Mouse (Mus musculus): Measurements from ENCODE around the gene Opcml.

Gene Opcml

GRCm38 (mm10) chr9:28737955-28738354 lies 947.4 kb downstream of the Opcml start:
- DNase-seq (ENCODE audit: low read depth, low spot score): no peak

- DNase-seq (ENCODE audit: low read depth, low spot score): no peak
These were observed 947.9 kb downstream of the Opcml start for GRCm38 (mm10) chr9:28738451-28738860.

- no peak for DNase-seq (ENCODE audit: low read depth, low spot score)
These were observed 954.2 kb downstream of the Opcml start for GRCm38 (mm10) chr9:28744771-28745170.

DNA sequence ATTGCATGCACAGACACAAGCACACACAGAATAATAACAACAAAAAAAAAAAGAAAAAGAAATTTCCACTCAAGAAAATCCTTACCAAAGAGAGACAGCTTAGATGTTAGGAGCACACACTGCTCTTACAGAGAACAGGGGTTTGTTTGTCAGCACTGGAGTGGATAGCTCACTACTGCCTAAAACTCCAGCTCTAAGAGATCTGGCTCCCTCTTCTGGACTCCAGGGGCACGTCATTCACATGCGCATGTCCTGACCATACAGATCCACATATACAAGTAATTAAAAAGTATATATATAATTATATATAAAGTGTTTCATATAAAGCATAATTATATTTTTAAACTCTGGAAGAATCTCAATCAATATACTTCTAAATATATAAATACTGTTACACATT lies 958.3 kb downstream of the Opcml start:
- peak; percentile 50 for DNase-seq (ENCODE audit: low read depth, low spot score)

- DNase-seq (ENCODE audit: low read depth, low spot score): no peak
These were observed 962.3 kb downstream of the Opcml start for GRCm38 (mm10) chr9:28752908-28753307.

DNA sequence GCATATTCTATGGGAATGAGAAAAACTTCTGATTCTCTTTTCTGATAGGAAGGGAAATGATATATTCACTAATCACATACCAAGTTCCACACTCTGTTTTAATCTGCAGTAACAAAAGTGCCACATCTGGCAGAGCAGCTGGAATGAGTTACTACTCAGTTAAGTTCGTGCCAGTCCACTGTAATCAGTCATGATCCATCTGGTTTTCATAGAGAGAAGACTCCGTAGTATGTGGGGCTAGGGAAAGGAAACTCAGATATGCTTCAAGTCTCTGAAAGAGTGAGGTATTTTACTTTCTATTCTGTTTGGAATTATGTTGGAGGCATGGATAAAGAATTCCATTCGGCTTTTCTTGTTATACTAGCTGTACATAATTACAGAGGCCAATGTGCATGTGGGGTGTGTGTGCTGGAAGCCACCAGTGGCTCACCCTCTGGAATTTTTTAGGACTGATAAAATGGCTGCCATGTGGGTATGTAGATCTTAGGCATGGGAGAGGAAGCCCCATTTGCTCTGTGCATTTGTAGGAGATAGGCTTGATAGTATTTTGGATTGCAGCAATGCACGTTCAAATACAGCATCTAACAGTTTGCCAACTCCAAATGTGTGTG lies 966.4 kb downstream of the Opcml start:
- no peak for DNase-seq (ENCODE audit: low read depth, low spot score)

GRCm38 (mm10) chr9:28761460-28761859 lies 970.9 kb downstream of the Opcml start:
- no peak for DNase-seq (ENCODE audit: low read depth, low spot score)

- DNase-seq (ENCODE audit: low read depth, low spot score): no peak
These were observed 973.6 kb downstream of the Opcml start for GRCm38 (mm10) chr9:28764149-28764548.

DNA sequence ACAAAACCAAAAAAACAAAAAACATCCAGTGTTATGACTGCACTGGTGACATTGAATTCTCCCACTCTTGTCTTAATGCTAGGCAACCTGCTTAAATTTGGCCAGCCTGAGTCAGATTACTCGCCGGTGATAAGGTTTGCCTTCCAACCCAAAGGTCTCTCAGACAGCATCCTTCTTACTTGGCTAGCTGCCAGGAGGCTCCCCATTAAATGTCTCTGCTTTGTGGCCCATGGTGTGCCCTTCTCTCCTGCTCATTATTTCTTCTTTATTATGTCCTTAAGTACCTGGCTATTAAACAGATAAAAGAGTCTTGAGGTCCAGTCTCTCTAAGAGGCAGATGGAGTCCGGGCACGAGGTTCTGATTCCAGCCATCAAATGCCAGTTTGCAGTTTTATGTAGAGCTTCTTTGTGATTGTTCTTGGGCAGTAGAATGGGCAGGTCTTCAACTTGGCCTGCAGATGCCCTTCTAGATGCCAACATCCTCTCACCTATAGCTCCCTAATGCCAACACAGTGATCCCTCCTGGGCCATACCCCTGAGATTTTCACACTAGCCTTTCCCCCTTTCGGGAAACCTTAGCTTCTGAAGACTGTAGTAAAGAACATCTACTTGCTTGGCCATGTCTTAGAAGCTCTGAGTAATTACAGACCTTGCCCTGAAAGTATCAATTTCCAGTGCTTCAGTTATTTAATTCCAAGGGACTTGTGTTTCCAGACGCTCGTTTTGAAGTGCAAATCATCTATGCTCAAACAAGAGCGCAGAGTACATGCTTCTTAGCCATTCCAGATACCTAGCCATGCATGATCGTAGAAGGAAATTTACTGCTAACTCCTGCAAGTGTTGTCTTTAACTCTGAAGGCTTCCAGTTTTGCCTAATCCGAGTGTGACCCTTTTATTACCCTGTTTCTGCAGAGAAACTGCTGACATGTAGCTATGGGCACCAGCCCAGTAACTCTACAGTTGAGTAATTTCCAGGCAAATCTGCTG lies 986.2 kb downstream of the Opcml start:
- no peak for DNase-seq (ENCODE audit: low read depth, low spot score)

DNA sequence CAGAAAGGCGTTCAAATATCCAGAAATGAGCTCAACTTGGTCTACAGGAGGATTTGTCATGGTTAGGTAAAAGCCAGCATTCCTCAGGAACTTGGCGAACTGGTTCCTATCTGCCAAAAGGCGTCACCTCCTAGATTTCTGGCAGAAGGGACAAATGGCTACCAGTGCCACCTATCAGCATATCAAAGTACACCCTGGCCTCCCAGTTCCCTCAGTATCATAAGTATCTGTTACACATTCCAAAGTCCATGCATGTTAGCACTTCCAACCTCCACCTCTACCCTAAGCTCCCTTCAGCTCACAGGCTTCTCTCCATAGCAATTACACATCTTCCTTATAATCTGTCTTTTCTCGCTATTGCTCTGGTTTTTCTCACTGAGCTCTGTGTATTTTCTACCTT lies 993.3 kb downstream of the Opcml start:
- no peak for DNase-seq (ENCODE audit: low read depth, low spot score)

DNA sequence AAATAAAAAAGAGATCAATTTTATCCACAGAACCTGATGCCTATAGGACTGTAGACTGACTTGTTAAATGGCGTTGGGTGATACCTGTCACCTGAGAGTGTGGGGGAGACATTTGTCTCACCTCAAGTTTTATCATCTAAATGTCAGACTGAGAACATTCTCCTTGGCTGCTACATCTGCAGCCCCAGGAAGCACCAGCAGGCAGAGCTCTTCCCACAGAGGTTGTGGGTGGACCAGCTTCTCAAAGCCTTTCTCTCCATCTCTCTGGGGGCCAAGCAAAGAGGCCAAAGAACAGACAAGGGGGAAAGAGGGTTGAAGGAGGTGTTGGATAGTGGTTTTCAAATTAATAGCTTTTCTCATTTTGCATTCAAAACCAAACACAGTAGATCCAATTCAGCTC lies 998.9 kb downstream of the Opcml start:
- no peak for DNase-seq (ENCODE audit: low read depth, low spot score)

DNA sequence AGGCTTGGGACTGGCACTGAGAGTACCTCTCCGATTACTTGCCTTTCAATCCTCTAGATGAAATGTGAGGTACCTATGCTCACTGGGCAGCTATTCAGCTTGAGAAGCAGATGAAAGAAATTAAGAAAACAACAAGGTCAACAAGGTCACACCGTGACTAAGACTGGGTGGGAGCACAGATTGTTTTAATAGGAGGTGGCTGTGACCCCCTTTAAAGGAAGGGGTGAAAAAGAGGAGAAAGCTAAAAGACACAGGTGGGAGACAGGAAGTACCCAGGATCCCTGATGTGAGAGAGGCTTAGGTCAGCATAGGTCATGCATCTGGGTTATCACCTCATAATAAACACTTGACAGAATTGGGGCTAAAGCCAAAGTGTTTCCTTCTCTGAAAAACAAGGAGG lies 1009.5 kb downstream of the Opcml start:
- DNase-seq (ENCODE audit: low read depth, low spot score): peak; percentile 15

GRCm38 (mm10) chr9:28806666-28807065 lies 1016.1 kb downstream of the Opcml start:
- no peak for DNase-seq (ENCODE audit: low read depth, low spot score)

GRCm38 (mm10) chr9:28822060-28822459 lies 1031.5 kb downstream of the Opcml start:
- DNase-seq (ENCODE audit: low read depth, low spot score): no peak

- DNase-seq (ENCODE audit: low read depth, low spot score): no peak
These were observed 1031.9 kb downstream of the Opcml start for GRCm38 (mm10) chr9:28822466-28822865.

GRCm38 (mm10) chr9:28825821-28826220 lies 1035.2 kb downstream of the Opcml start:
- DNase-seq (ENCODE audit: low read depth, low spot score): no peak

DNA sequence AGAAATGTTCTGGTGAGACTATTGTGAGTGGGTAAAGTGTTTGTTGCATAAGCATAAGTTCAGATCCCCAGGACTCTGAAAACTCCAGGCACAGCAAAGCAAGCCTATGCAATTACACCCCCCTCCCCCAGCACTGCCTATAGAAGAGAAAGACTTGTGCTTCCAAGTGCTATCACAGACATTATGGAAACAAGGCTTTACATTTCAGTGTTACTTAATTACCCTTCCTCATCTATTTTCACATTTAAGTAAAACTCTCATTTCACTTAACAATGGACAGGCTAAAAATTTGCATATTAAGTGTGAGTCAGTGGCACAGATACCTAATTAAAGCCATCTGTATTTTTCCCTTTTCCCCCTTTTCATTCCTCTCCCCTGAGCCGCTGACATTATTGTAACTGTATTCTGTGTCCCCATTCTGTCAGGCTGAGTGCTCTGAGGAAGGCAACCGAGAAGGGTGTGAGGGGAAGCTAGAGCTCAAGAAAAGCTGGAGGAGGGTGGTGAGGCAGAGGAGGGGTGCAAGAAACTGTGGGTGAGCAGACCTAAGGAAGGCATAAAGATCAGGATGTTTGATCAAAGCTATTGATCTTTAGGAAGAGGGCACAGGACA lies 1055.5 kb downstream of the Opcml start:
- no peak for DNase-seq (ENCODE audit: low read depth, low spot score)

DNA sequence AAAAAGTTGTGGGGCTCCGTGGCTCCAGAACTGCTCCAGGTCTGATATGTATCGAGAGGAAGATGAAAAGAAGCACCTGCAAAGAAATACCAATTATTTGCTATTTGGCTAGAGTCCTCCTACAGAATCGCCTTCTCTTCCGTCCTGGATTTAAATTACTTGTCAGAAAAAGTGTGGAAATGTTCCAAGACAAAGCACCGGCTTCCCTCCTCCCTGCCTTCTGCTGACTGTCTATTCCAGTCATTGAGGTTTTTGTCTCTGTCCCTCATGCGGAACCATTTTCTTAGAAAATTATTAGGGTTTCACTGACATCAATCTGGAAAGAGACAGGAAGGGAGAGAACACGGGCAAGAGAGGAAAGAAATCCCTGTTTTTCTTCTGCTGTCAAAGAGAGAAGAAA lies 1065.3 kb downstream of the Opcml start:
- DNase-seq (ENCODE audit: low read depth, low spot score): no peak

DNA sequence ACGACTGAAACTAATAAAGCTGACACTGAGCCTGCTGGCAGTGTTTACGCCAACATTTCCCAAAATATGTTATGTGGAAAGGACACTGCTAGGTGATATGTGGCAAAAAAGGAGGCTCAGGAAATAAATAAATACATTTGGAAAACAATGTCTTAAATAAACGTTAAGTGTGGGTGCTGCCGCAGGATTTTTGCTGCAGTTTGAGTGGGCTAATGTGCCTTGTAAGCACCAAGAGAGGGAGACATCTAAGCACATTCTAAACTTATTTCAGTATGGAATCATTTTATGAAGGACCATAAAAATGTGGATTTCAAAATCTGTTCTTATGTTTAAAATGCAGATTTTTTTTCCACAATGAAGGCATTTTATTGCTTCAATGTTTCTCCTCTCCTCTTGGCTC lies 1071.4 kb downstream of the Opcml start:
- DNase-seq (ENCODE audit: low read depth, low spot score): no peak

GRCm38 (mm10) chr9:28867256-28867655 lies 1076.7 kb downstream of the Opcml start:
- DNase-seq (ENCODE audit: low read depth, low spot score): no peak

DNA sequence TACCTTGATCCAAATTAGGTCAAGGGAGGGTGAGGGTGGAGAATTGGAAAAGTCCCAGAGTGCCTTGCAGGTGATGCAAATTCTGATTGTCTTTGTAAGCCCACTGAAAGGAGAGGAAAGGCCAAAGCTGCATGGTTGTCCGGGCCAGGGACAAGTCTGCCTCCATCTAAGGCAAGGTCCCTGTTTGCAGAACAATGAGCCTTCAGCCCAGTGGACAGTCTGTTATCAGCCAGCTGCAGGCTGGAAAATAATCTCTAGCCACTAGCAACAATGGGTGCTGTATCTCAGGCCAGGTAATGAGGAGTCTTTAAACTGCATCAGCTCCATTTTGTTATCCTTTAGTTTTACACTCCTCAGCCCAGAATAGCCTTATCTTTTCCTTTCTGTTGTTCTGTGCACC lies 1079.9 kb downstream of the Opcml start:
- DNase-seq (ENCODE audit: low read depth, low spot score): no peak

DNA sequence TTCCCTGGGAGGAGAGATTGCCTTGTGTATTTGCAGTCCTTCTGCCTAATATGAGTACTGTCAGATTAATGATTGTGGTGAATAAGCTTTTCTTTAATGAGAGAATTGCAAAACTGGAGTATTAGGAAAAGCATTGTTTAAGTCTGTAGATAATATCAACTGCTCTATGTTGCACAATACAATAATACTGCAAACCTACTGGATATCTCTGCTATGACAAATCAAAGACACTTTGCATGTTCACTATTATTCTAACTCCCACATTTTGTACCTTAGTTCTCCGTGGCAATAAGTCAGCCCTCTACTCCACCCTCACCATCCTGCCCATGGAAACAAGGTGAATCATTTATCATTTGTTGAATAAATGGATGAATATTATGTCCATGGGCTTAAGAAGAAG lies 1092.0 kb downstream of the Opcml start:
- no peak for DNase-seq (ENCODE audit: low read depth, low spot score)

GRCm38 (mm10) chr9:28891611-28892010 lies 1101.0 kb downstream of the Opcml start:
- DNase-seq (ENCODE audit: low read depth, low spot score): no peak

Measured in R1 (cell line).